In the genomic region with DNA sequence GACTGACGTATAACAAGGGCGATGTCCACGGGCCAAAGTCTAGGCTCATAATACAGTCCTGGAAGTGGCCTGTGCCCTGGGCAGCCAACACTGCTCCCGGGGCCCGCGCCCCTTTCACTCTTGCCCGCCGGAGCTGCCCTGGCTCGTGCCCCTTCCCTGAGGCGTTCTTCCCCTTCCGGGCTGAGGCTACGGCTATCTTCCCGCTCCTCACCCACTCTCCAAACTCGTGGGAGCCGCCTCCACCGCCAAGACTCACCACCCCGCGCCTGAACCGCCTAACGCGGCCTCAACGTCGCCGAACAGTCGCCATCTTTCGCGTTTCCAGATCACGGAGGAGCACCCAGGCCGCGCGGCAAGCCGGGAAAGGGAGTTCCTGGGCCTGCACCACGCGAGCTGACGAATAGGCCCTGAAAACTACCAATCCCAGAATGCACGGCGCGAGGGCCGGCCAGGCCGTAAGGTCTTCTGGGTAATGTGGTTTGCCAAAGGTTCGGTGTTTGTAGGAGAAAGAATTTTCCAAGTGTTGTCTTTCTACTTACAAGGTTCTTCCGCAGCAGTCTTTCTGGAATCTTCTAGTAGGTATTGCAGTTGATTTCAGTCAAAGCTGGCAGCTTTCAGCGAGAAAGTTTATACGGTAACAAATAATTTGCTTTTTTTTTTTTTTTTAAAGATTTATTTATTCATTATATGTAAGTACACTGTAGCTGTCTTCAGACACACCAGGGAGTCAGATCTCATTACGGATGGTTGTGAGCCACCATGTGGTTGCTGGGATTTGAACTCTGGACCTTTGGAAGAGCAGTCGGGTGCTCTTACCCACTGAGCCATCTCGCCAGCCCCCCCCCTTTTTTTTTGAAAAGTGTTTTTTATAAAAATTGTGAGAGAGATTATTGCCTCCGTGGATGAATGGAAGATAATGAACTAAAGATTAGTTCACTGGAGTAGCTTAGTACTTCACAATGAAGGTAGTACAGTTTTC, we compare ENCODE assay signal across 2 mouse cellular contexts.
A peak's percentile ranks its signal among the peaks of the same experiment; 100 is the strongest.
TF ChIP-seq lines count a peak whose summit lies in the region.

Ddx23 (minus strand) TSS at position 328 of the 979 bp plus-strand sequence.

TF ChIP-seq in C2C12, 6 proteins besides CTCF, POLR2A, EP300 and RAD21 (continued from another document):
- TF ChIP-seq MYOG (IDR thresholded peaks at IDR 0.05; ENCODE audit: control insufficient read depth, extremely low read depth, insufficient read length) = no peak
- peak; percentile 10 for TF ChIP-seq USF1 (IDR thresholded peaks at IDR 0.05; ENCODE audit: low read depth)
- TF ChIP-seq MAX (IDR thresholded peaks at IDR 0.05) = peak; percentile 83

TF ChIP-seq in myocyte, 11 proteins besides CTCF, POLR2A, EP300 and RAD21 (continued from another document):
- TF ChIP-seq CEBPB (IDR thresholded peaks at IDR 0.05; ENCODE audit: insufficient read depth, poor library complexity, severe bottlenecking) (peak; percentile 31; the same call in 1 of the 2 replicates), POLR2AphosphoS2 (IDR thresholded peaks at IDR 0.05; ENCODE audit: insufficient read length, low read depth) (peak; percentile 95), MYOD1 (IDR thresholded peaks at IDR 0.05; ENCODE audit: control insufficient read depth in 1 of 3, insufficient read length in 2 of 3, low read depth in 2 of 3) (no peak), MAX (IDR thresholded peaks at IDR 0.05; ENCODE audit: low read depth) (no peak)
